Mouse (Mus musculus) left cerebral cortex, postnatal 14 days (tissue): ENCODE data around the gene Fam240a. TPM values are rescaled to one million over a fixed set of nuclear protein-coding genes. Genes with fewer than 3 reads are reported as not detected.

ENCODE experiments used
- DNase-seq, 2 experiments: peaks; one replicate each; pipeline ENCODE4 v3.0.0; 2021 to 2022; ENCODE audit warnings: low spot score in 2 of 2, mixed read lengths in 1 of 2
- intact Hi-C: fragments of 180-260 bp; cut with DNase I; formaldehyde crosslinking; loops from one replicate; pipeline ENCODE4 v1.15.1; 2025
- total RNA-seq, 2 experiments: library from RNA; stranded (reverse); gene quantifications; 2 replicates each; pipeline ENCODE4 v1.2.3; 2021

Fam240a gene
- total RNA-seq, 2 experiments from 2014 or later, result not detected

GRCm38 (mm10) chr9:110947261-110947661, 30.6 kb upstream of the Fam240a start:
- no peak for DNase-seq
- intact Hi-C loops, result no loop called here

GRCm38 (mm10) chr9:110946548-110947044, 29.9 kb upstream of the Fam240a start:
- intact Hi-C loops, result no loop called here
- DNase-seq, result no peak

GRCm38 (mm10) chr9:110945926-110946325, 29.3 kb upstream of the Fam240a start, which contains the start of gene Tdgf1:
Tdgf1 (minus strand) TSS chr9:110946158.
- DNase-seq, result no peak
- intact Hi-C loops, result no loop called here

- no peak for DNase-seq
- intact Hi-C loops, result no loop called here
Measured at GRCm38 (mm10) chr9:110945343-110945742, 28.7 kb upstream of the Fam240a start.

- no peak for DNase-seq
- intact Hi-C loops, result no loop called here
Measured at GRCm38 (mm10) chr9:110944265-110944664, 27.6 kb upstream of the Fam240a start.

GRCm38 (mm10) chr9:110937506-110938490, 21.1 kb upstream of the Fam240a start:
- no peak for DNase-seq
- intact Hi-C loops, result no loop called here

- intact Hi-C loops, result no loop called here
- DNase-seq, result no peak
Measured at GRCm38 (mm10) chr9:110935941-110936340, 19.3 kb upstream of the Fam240a start.

- DNase-seq, result peak; percentile 51 to 72
- intact Hi-C loops, result no loop called here
Measured at GRCm38 (mm10) chr9:110933850-110934437, 17.3 kb upstream of the Fam240a start.

- intact Hi-C loops, result no loop called here
- no peak for DNase-seq
Measured at GRCm38 (mm10) chr9:110931573-110931972, 14.9 kb upstream of the Fam240a start.

- intact Hi-C loops, result no loop called here
- DNase-seq, result peak; percentile 68 to 79
Measured at GRCm38 (mm10) chr9:110922759-110923158, 6.1 kb upstream of the Fam240a start.

- intact Hi-C loops, result no loop called here
- no peak for DNase-seq
Measured at GRCm38 (mm10) chr9:110920665-110921419, 4.2 kb upstream of the Fam240a start.

GRCm38 (mm10) chr9:110915466-110915865, 1.2 kb downstream of the Fam240a start:
- intact Hi-C loops, result no loop called here
- DNase-seq, result no peak

GRCm38 (mm10) chr9:110914631-110915236, 1.9 kb downstream of the Fam240a start:
- intact Hi-C loops, result no loop called here
- no peak for DNase-seq

GRCm38 (mm10) chr9:110909371-110909967, 7.2 kb downstream of the Fam240a start:
- intact Hi-C loops, result no loop called here
- DNase-seq, result no peak

GRCm38 (mm10) chr9:110908631-110909016, 8.0 kb downstream of the Fam240a start:
- DNase-seq, result no peak
- intact Hi-C loops, result no loop called here

- intact Hi-C loops, result no loop called here
Measured at GRCm38 (mm10) chr9:110907838-110908630, 8.6 kb downstream of the Fam240a start.

GRCm38 (mm10) chr9:110907201-110907837, 9.3 kb downstream of the Fam240a start:
- no peak for DNase-seq
- intact Hi-C loops, result no loop called here

More at GRCm38 (mm10) chr9:110907838-110908630, 8.6 kb downstream of the Fam240a start:
- no peak for DNase-seq

GRCm38 (mm10) chr9:110902271-110902670, 14.4 kb downstream of the Fam240a start:
- intact Hi-C loops, result no loop called here
- no peak for DNase-seq
